Mouse (Mus musculus): ENCODE measurements around the gene Prss54. TPM values are rescaled to one million over a fixed set of nuclear protein-coding genes. Genes with fewer than 3 reads are reported as not detected.

The Prss54 gene
- polyA plus RNA-seq, 1 experiment from 2014 or later: not detected

GRCm38 (mm10) chr8:95533584-95534387, 42.4 kb downstream of the Prss54 start, which contains the start of gene Ccdc113:
Gene Ccdc113, plus strand, starts transcription at chr8:95534085.
- peak within 1 kb of the TSS; percentile 34 for H3K4me3 ChIP-seq (ENCODE audit: low read depth, low read length)
- ATAC-seq (ENCODE audit: insufficient read depth): peak; percentile 91
- H3K9ac ChIP-seq: peak within 1 kb of the TSS; percentile 27
- 6% methylated on average over 33 of the region's 33 CpGs for WGBS
- no peak for TF ChIP-seq CTCF (IDR thresholded peaks at IDR 0.05; ENCODE audit: low read depth)
- H3K4me2 ChIP-seq: peak within 1 kb of the TSS; percentile 75
- no peak within 1 kb of the TSS for H3K27ac ChIP-seq (ENCODE audit: low read depth)
- no peaks in the 10 kb centered on the region for H3K36me3 ChIP-seq (ENCODE audit: insufficient read depth)
- H3K4me1 ChIP-seq (ENCODE audit: insufficient read depth): no peaks in the 10 kb centered on the region
- H3K9me3 ChIP-seq (ENCODE audit: low read depth, low read length): no peaks in the 10 kb centered on the region
- no peaks in the 10 kb centered on the region for H3K27me3 ChIP-seq (ENCODE audit: insufficient read depth, low read length)
- peak; percentile 74 for DNase-seq

DNA sequence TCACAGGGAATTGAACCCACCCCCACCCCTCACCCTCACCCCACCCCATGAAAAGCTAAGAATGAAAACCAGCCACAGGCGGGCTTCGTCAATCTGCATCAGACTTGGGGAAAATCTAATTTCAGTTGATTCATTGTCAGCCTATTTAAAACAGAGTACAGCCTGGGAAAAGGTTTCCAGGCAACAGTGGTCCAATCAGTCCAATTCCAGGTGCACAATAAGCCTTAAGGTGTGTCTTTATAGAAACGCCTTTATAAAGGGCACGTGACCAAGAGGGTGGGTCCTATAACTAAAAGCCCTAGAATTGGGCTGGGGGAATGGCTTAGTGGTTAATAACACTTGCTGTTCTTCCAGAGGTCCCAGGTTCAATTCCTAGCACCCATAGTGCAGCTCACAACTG, 43.9 kb downstream of the Prss54 start:
- ATAC-seq (ENCODE audit: insufficient read depth) (no peak), DNase-seq (no peak)
- no peaks in the 10 kb centered on the region for H3K4me1 ChIP-seq (ENCODE audit: insufficient read depth)
- H3K27ac ChIP-seq (ENCODE audit: low read depth): no peak overlapping the region
- no peak for TF ChIP-seq CTCF (IDR thresholded peaks at IDR 0.05; ENCODE audit: low read depth)
- H3K36me3 ChIP-seq (ENCODE audit: insufficient read depth): no peaks in the 10 kb centered on the region
- H3K4me3 ChIP-seq (ENCODE audit: low read depth, low read length): no peak overlapping the region
- no peaks in the 10 kb centered on the region for H3K27me3 ChIP-seq (ENCODE audit: insufficient read depth, low read length)
- WGBS: 60% methylated on average over 4 of the region's 4 CpGs
- H3K9ac ChIP-seq: no peak overlapping the region
- no peaks in the 10 kb centered on the region for H3K9me3 ChIP-seq (ENCODE audit: low read depth, low read length)
- no peak overlapping the region for H3K4me2 ChIP-seq

GRCm38 (mm10) chr8:95528750-95529310, 47.3 kb downstream of the Prss54 start:
- TF ChIP-seq CTCF (IDR thresholded peaks at IDR 0.05; ENCODE audit: low read depth): peak; percentile 31
- 69% methylated on average over 9 of the region's 9 CpGs for WGBS

DNA sequence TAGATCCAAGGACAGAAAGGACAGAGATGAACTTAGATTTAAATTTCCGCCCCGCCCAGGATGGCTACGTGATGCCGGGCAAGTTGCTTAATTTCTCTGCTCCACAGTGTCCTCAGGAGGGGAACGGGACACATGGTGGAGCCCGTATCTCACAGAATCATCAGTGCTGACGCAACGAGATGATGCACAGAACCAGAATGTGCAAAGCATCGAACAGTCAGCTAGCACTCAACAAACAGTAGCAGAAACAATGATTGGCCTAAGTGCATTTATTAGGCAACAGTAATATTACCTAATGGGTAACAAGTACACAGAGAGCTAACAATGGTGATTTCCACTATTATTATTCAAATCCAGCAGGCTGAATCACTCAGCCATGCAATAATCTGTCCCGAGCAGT, 47.9 kb downstream of the Prss54 start:
- WGBS: 84% methylated on average over 10 of the region's 10 CpGs
- DNase-seq: no peak
- Histone ChIP-seq H3K9ac (no peak overlapping the region), H3K4me1 (ENCODE audit: insufficient read depth) (no peaks in the 10 kb centered on the region), H3K27me3 (ENCODE audit: insufficient read depth, low read length) (no peaks in the 10 kb centered on the region), H3K36me3 (ENCODE audit: insufficient read depth) (no peaks in the 10 kb centered on the region), H3K4me3 (ENCODE audit: low read depth, low read length) (no peak overlapping the region), H3K4me2 (no peak overlapping the region), H3K9me3 (ENCODE audit: low read depth, low read length) (no peaks in the 10 kb centered on the region), H3K27ac (ENCODE audit: low read depth) (no peak overlapping the region)
- TF ChIP-seq CTCF (IDR thresholded peaks at IDR 0.05; ENCODE audit: low read depth): no peak
- no peak for ATAC-seq (ENCODE audit: insufficient read depth)

More at GRCm38 (mm10) chr8:95528750-95529310, 47.3 kb downstream of the Prss54 start:
- DNase-seq: no peak
- no peak overlapping the region for H3K9ac ChIP-seq
- H3K4me1 ChIP-seq (ENCODE audit: insufficient read depth): no peaks in the 10 kb centered on the region
- no peak overlapping the region for H3K4me2 ChIP-seq
- no peak for ATAC-seq (ENCODE audit: insufficient read depth)
- H3K9me3 ChIP-seq (ENCODE audit: low read depth, low read length): no peaks in the 10 kb centered on the region
- H3K4me3 ChIP-seq (ENCODE audit: low read depth, low read length): no peak overlapping the region
- H3K27me3 ChIP-seq (ENCODE audit: insufficient read depth, low read length): no peaks in the 10 kb centered on the region
- no peak overlapping the region for H3K27ac ChIP-seq (ENCODE audit: low read depth)
- H3K36me3 ChIP-seq (ENCODE audit: insufficient read depth): no peaks in the 10 kb centered on the region

DNA sequence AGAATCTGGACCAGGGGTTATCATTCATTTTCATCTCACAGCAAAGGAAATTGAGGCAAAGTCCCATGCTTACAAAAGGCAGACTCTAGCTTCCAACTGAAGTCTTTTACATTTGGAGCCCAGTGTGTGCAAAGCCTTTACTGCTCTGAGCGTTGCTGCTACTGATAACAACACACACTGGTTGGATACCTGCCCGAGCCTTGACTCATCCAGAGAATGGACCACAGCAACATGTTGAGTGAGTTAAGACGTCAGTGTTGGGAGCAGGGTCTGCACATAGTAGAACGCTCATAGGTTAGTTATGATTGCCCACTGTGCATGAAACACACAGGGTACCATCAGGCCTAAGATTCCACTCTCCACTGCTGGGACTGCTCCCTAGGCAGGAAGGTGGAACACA, 52.1 kb downstream of the Prss54 start:
- Histone ChIP-seq H3K9ac (no peak overlapping the region), H3K4me3 (ENCODE audit: low read depth, low read length) (no peak overlapping the region), H3K27ac (ENCODE audit: low read depth) (no peak overlapping the region), H3K4me2 (no peak overlapping the region), H3K9me3 (ENCODE audit: low read depth, low read length) (no peaks in the 10 kb centered on the region), H3K4me1 (ENCODE audit: insufficient read depth) (no peaks in the 10 kb centered on the region), H3K27me3 (ENCODE audit: insufficient read depth, low read length) (no peaks in the 10 kb centered on the region), H3K36me3 (ENCODE audit: insufficient read depth) (no peaks in the 10 kb centered on the region)
- no peak for TF ChIP-seq CTCF (IDR thresholded peaks at IDR 0.05; ENCODE audit: low read depth)
- 87% methylated on average over 4 of the region's 4 CpGs for WGBS
- ATAC-seq (ENCODE audit: insufficient read depth): no peak
- no peak for DNase-seq

GRCm38 (mm10) chr8:95516928-95517327, 59.2 kb downstream of the Prss54 start:
- Histone ChIP-seq H3K9ac (no peak overlapping the region), H3K9me3 (ENCODE audit: low read depth, low read length) (no peaks in the 10 kb centered on the region), H3K4me3 (ENCODE audit: low read depth, low read length) (no peak overlapping the region), H3K4me2 (no peak overlapping the region), H3K27me3 (ENCODE audit: insufficient read depth, low read length) (no peaks in the 10 kb centered on the region), H3K36me3 (ENCODE audit: insufficient read depth) (no peaks in the 10 kb centered on the region), H3K4me1 (ENCODE audit: insufficient read depth) (no peaks in the 10 kb centered on the region), H3K27ac (ENCODE audit: low read depth) (no peak overlapping the region)
- DNase-seq: no peak
- 85% methylated on average over 6 of the region's 6 CpGs for WGBS
- no peak for ATAC-seq (ENCODE audit: insufficient read depth)
- TF ChIP-seq CTCF (IDR thresholded peaks at IDR 0.05; ENCODE audit: low read depth): no peak

GRCm38 (mm10) chr8:95513219-95513618, 62.9 kb downstream of the Prss54 start:
- H3K27me3 ChIP-seq (ENCODE audit: insufficient read depth, low read length): no peaks in the 10 kb centered on the region
- no peaks in the 10 kb centered on the region for H3K4me1 ChIP-seq (ENCODE audit: insufficient read depth)
- H3K27ac ChIP-seq (ENCODE audit: low read depth): no peak overlapping the region
- no peak for TF ChIP-seq CTCF (IDR thresholded peaks at IDR 0.05; ENCODE audit: low read depth)
- DNase-seq (no peak), ATAC-seq (ENCODE audit: insufficient read depth) (no peak)
- H3K4me3 ChIP-seq (ENCODE audit: low read depth, low read length): no peak overlapping the region
- no peaks in the 10 kb centered on the region for H3K36me3 ChIP-seq (ENCODE audit: insufficient read depth)
- no peak overlapping the region for H3K4me2 ChIP-seq
- H3K9ac ChIP-seq: no peak overlapping the region
- H3K9me3 ChIP-seq (ENCODE audit: low read depth, low read length): no peaks in the 10 kb centered on the region
- WGBS: 69% methylated on average over 4 of the region's 4 CpGs

Data from lung, embryonic 14.5 days (tissue).